Mouse (Mus musculus): ENCODE measurements around the gene Pik3r3. TPM values are rescaled to one million over a fixed set of nuclear protein-coding genes. Genes with fewer than 3 reads are reported as not detected.

Pik3r3 gene
- polyA plus RNA-seq (2012; rRNA removed) (24.8 and 27.1 TPM in 2 replicates), polyA plus RNA-seq (2014; fragmentation: Nextera tagmentation; extraction: Ambion mirVana) (14.7 and 21.7 TPM in 2 replicates)

DNA sequence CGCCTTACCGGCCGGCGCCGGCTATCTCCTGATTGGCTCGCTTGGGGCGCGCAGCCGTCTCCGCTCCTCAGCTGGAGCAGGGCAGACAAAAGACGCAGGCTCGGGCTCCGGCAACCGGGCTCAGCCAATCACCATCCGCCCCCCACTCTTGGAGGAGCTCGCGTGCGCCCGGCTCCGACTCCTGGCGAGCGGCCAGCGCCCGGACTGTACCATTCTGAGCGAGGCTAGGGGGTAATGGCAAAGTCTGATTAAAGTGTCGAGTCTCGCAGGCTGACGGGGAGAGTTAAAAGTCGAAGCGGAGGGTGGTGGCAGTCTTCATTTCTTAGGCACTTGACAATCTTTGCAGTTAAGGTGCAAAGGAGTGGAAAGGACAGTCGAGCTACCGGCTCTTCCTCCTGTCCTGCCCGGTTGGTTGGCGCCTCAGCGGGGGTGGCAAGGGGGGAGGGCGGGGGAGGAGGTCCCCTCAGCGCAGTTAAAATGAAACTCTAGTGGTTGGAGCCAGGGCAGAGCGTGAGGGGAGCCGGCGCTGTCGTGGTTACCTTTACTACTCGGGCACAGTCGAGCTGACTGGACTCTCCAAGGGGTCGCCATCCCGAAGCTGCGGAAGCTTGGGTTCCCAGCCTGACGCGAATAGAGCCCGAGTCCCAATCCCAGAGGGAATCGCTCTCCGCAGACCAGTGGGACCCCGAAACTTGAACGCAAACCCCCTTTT is at the start of gene Pik3r3:
Pik3r3 (plus strand) TSS at position 479 of the 712 bp plus-strand sequence.
- no peaks in the 10 kb centered on the region for H3K27me3 ChIP-seq (ENCODE audit: control insufficient read depth, insufficient read depth, low read length)
- peak; percentile 99 for TF ChIP-seq POLR2A (IDR thresholded peaks at IDR 0.05; ENCODE audit: borderline replicate concordance, extremely low read depth, insufficient read depth, insufficient read length)
- under 1% methylated on average over 52 of the region's 53 CpGs for WGBS

DNA sequence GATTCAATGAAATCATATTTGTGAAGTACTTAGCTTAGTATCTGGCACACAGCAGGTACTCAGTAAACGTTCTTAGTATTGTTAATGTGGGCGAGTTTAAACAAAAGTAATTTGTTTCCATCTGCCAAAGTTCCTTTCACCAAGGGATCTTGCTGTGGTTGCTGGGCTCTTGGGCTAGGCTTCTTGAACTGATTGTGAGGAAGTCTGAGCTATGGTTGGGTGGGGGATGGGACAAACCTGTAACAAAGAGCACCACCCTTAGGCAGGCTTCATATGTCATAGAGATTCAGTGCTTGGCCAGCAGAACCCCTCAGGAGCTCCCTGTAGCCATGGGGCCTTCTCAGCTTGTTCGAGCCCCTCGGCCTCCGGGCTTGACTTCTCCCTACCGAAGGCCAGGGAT is 48.3 kb upstream of the Pik3r3 start, which contains the start of the genes 1700042G07Rik and Gm49337:
1700042G07Rik (plus strand) TSS at position 301 of the 400 bp plus-strand sequence.
Gm49337 (plus strand) TSS at position 313 of the 400 bp plus-strand sequence.
- Histone ChIP-seq H3K36me3 (ENCODE audit: control insufficient read depth, insufficient read depth, low read length) (no peaks in the 10 kb centered on the region), H3K27me3 (ENCODE audit: control insufficient read depth, insufficient read depth, low read length) (no peaks in the 10 kb centered on the region), H3K4me1 (ENCODE audit: control insufficient read depth, insufficient read depth, low read length) (peaks cover 23% of the 10 kb centered on the region), H3K4me3 (replicated peaks; ENCODE audit: low read length) (no peak within 1 kb of the TSS), H3K27ac (replicated peaks; ENCODE audit: low read depth, low read length) (no peak within 1 kb of the TSS), H3K9ac (ENCODE audit: low read depth, low read length, severe bottlenecking) (no peak within 1 kb of the TSS), H3K4me2 (replicated peaks; ENCODE audit: low read depth, low read length, severe bottlenecking) (no peak within 1 kb of the TSS), H3K9me3 (ENCODE audit: control insufficient read depth, low read length) (no peaks in the 10 kb centered on the region)
- ATAC-seq (ENCODE audit: low FRiP score, low read depth): no peak
- no peak for DNase-seq (ENCODE audit: low spot score)
- WGBS: 81% methylated on average over 6 of the region's 6 CpGs
- no peak for TF ChIP-seq POLR2A (IDR thresholded peaks at IDR 0.05; ENCODE audit: borderline replicate concordance, extremely low read depth, insufficient read depth, insufficient read length)

More for the DNA sequence above, at the start of gene Pik3r3:
- Histone ChIP-seq H3K9ac (ENCODE audit: low read depth, low read length, severe bottlenecking) (peak within 1 kb of the TSS; percentile 95), H3K9me3 (ENCODE audit: control insufficient read depth, low read length) (no peaks in the 10 kb centered on the region), H3K27ac (replicated peaks; ENCODE audit: low read depth, low read length) (peak within 1 kb of the TSS; percentile 99), H3K4me1 (ENCODE audit: control insufficient read depth, insufficient read depth, low read length) (0 out of 2 replicates have a peak, but pooled peaks cover 4% of the 10 kb centered on the region), H3K36me3 (ENCODE audit: control insufficient read depth, insufficient read depth, low read length) (no peaks in the 10 kb centered on the region), H3K4me2 (replicated peaks; ENCODE audit: low read depth, low read length, severe bottlenecking) (peak within 1 kb of the TSS; percentile 74), H3K4me3 (replicated peaks; ENCODE audit: low read length) (peak within 1 kb of the TSS; percentile 76)
- ATAC-seq (ENCODE audit: low FRiP score, low read depth) (peak; percentile 100), DNase-seq (ENCODE audit: low spot score) (peak; percentile 99)

DNA sequence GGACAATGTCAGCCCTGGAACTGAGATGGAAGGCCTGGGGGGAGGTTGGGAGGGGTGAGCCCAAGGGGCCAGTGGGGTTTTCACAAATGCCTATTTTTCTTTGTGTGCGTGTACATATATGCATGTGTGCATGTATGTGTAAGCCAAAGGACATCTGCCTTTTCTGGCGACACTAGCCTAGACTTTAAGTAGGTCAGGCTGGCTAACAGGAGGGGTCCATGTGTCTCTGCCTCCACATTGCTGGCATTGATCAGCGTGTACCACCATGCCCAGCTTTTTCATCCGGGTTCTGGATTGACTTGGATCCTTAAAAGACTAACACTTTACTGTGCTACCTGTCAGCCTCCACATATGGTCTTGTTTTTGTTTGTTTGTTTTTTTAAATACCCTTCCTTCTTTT is 47.7 kb upstream of the Pik3r3 start:
- ATAC-seq (ENCODE audit: low FRiP score, low read depth) (no peak), DNase-seq (ENCODE audit: low spot score) (no peak)
- no peaks in the 10 kb centered on the region for H3K27me3 ChIP-seq (ENCODE audit: control insufficient read depth, insufficient read depth, low read length)
- no peak overlapping the region for H3K9ac ChIP-seq (ENCODE audit: low read depth, low read length, severe bottlenecking)
- no peak overlapping the region for H3K27ac ChIP-seq (replicated peaks; ENCODE audit: low read depth, low read length)
- no peak overlapping the region for H3K4me2 ChIP-seq (replicated peaks; ENCODE audit: low read depth, low read length, severe bottlenecking)
- peaks cover 23% of the 10 kb centered on the region for H3K4me1 ChIP-seq (ENCODE audit: control insufficient read depth, insufficient read depth, low read length)
- 80% methylated on average over 4 of the region's 4 CpGs for WGBS
- no peaks in the 10 kb centered on the region for H3K9me3 ChIP-seq (ENCODE audit: control insufficient read depth, low read length)
- TF ChIP-seq POLR2A (IDR thresholded peaks at IDR 0.05; ENCODE audit: borderline replicate concordance, extremely low read depth, insufficient read depth, insufficient read length): no peak
- no peaks in the 10 kb centered on the region for H3K36me3 ChIP-seq (ENCODE audit: control insufficient read depth, insufficient read depth, low read length)
- no peak overlapping the region for H3K4me3 ChIP-seq (replicated peaks; ENCODE audit: low read length)

DNA sequence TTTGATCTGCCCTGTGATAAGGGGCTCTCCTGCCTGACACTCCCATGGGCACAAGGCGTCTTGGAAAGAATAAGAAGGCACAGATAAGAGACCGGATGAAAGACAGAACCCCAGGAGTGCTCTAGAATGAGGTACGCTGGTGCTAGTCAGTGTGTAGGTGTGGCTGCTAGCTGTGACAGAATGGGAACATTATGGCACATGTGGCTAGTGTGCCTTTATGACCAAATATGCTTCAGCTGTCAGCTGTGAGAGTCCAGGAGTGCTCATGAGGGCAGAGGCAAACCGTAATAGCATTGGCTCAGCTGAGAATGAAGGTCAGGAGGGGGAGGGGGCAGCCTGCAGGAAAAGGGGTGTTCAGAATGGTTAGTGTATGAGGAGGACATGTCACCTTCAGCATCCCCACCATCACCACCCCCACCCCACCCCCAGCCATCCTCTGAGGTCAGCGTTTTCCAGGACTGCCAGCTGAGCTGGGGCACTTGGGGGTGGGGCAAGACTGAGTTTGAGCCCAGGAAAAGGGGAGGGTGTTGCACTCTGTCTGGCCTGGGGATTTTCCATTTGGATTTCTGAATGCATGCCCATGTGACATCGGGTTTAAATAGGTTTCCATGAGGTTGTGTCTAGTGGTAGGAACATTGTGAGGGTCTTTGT is 46.8 kb upstream of the Pik3r3 start:
- H3K9ac ChIP-seq (ENCODE audit: low read depth, low read length, severe bottlenecking): no peak overlapping the region
- H3K36me3 ChIP-seq (ENCODE audit: control insufficient read depth, insufficient read depth, low read length): no peaks in the 10 kb centered on the region
- H3K27ac ChIP-seq (replicated peaks; ENCODE audit: low read depth, low read length): no peak overlapping the region
- ATAC-seq (ENCODE audit: low FRiP score, low read depth) (peak; percentile 30; the same call in 1 of the 2 replicates), DNase-seq (ENCODE audit: low spot score) (no peak)
- H3K9me3 ChIP-seq (ENCODE audit: control insufficient read depth, low read length): no peaks in the 10 kb centered on the region
- peaks cover 23% of the 10 kb centered on the region for H3K4me1 ChIP-seq (ENCODE audit: control insufficient read depth, insufficient read depth, low read length)
- no peak for TF ChIP-seq POLR2A (IDR thresholded peaks at IDR 0.05; ENCODE audit: borderline replicate concordance, extremely low read depth, insufficient read depth, insufficient read length)
- H3K4me2 ChIP-seq (replicated peaks; ENCODE audit: low read depth, low read length, severe bottlenecking): no peak overlapping the region
- 42% methylated on average over 6 of the region's 6 CpGs for WGBS
- H3K4me3 ChIP-seq (replicated peaks; ENCODE audit: low read length): no peak overlapping the region
- H3K27me3 ChIP-seq (ENCODE audit: control insufficient read depth, insufficient read depth, low read length): no peaks in the 10 kb centered on the region

DNA sequence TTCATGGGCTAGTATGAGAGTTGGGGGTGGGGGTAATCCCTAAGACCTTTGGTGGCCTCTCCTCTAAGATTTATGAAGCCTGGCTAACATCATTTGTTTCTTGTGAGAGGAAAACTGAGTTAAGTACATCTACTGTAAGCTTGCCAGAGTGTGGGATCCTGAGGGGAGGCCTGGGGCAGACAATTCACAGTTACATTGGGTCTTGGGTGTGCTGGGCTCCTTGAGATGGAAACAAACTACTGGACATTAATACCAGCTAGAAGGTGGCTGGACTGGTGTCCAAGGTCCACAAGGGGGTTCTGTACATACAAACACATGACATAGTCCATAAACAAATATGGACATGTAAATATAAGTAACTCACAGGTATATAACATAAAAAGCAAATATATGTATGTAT is 46.3 kb upstream of the Pik3r3 start:
- TF ChIP-seq POLR2A (IDR thresholded peaks at IDR 0.05; ENCODE audit: borderline replicate concordance, extremely low read depth, insufficient read depth, insufficient read length): no peak
- H3K9me3 ChIP-seq (ENCODE audit: control insufficient read depth, low read length): no peaks in the 10 kb centered on the region
- H3K27me3 ChIP-seq (ENCODE audit: control insufficient read depth, insufficient read depth, low read length): no peaks in the 10 kb centered on the region
- no peak overlapping the region for H3K27ac ChIP-seq (replicated peaks; ENCODE audit: low read depth, low read length)
- DNase-seq (ENCODE audit: low spot score): no peak
- H3K4me3 ChIP-seq (replicated peaks; ENCODE audit: low read length): no peak overlapping the region
- no peak overlapping the region for H3K4me2 ChIP-seq (replicated peaks; ENCODE audit: low read depth, low read length, severe bottlenecking)
- H3K9ac ChIP-seq (ENCODE audit: low read depth, low read length, severe bottlenecking): no peak overlapping the region
- H3K4me1 ChIP-seq (ENCODE audit: control insufficient read depth, insufficient read depth, low read length): peaks cover 23% of the 10 kb centered on the region
- no peaks in the 10 kb centered on the region for H3K36me3 ChIP-seq (ENCODE audit: control insufficient read depth, insufficient read depth, low read length)
- no peak for ATAC-seq (ENCODE audit: low FRiP score, low read depth)
